Mouse (Mus musculus) stomach, postnatal 0 days (tissue): ENCODE measurements around the gene Zc3h18. TPM values are rescaled to one million over a fixed set of nuclear protein-coding genes. Genes with fewer than 3 reads are reported as not detected.

Experiments
- ATAC-seq: fragments of 200-750 bp; cut with Nextera tagmentation; 2 replicates; pipeline ENCODE4 v1.8.0; 2017; ENCODE audit not compliant: low FRiP score, low TSS enrichment
- DNase-seq: peaks from one replicate; pipeline ENCODE4 v3.0.0-alpha.2; 2016; ENCODE audit warnings: low spot score
- H3K27ac ChIP-seq: fragments of 300-500 bp; sonication (generic); replicated peaks from 2 replicates; pipeline ENCODE4 v1.5.1; 2014; ENCODE audit warnings: mild to moderate bottlenecking, control low read depth
- H3K27me3 ChIP-seq: fragments of 300-500 bp; sonication (generic); 2 replicates; pipeline ENCODE4 v1.6.1; 2014; ENCODE audit warnings: low read length; ENCODE audit not compliant: control insufficient read depth, insufficient read depth
- H3K36me3 ChIP-seq: fragments of 300-500 bp; sonication (generic); 2 replicates; pipeline ENCODE4 v1.6.1; 2014; ENCODE audit warnings: low read length, mixed read lengths; ENCODE audit not compliant: control insufficient read depth, insufficient read depth
- H3K4me1 ChIP-seq: fragments of 300-500 bp; sonication (generic); replicated peaks from 2 replicates; pipeline ENCODE4 v1.6.1; 2014; ENCODE audit warnings: antibody characterized with exemption; ENCODE audit not compliant: control insufficient read depth, insufficient read depth
- H3K4me2 ChIP-seq: fragments of 300-500 bp; sonication (generic); replicated peaks from 2 replicates; pipeline ENCODE4 v1.6.1; 2014; ENCODE audit warnings: low read depth, mild to moderate bottlenecking, control low read depth, moderate library complexity
- H3K4me3 ChIP-seq: fragments of 300-500 bp; sonication (generic); 2 replicates; pipeline ENCODE4 v1.5.1; 2014; ENCODE audit warnings: low read depth, low read length, control low read depth
- H3K9ac ChIP-seq: fragments of 300-500 bp; sonication (generic); 2 replicates; pipeline ENCODE4 v1.6.1; 2014; ENCODE audit warnings: mild to moderate bottlenecking, low read length, control low read depth, mixed read lengths
- H3K9me3 ChIP-seq: fragments of 300-500 bp; sonication (generic); 2 replicates; pipeline ENCODE4 v1.6.1; 2016; ENCODE audit warnings: low read length; ENCODE audit not compliant: control insufficient read depth
- CTCF ChIP-seq: IDR thresholded peaks from 2 replicates; pipeline ENCODE4 v1.5.1; 2016; ENCODE audit warnings: antibody characterized with exemption, low read depth, mild to moderate bottlenecking, moderate library complexity
- EP300 ChIP-seq: optimal IDR thresholded peaks from 2 replicates; pipeline ENCODE3; 2016; ENCODE audit warnings: antibody characterized with exemption
- WGBS: fragments of 180-500 bp; shearing (Covaris S2); extraction: QIAGEN DNeasy Blood & Tissue Kit; methylation state at CpG from one replicate; pipeline ENCODE4 v1.1.7; 2014; 5-methylcytosine and 5-hydroxymethylcytosine counted together
- polyA plus RNA-seq: library from polyadenylated mRNA; unstranded; fragments of >200 nt; fragmentation: Nextera tagmentation; extraction: Ambion mirVana; gene quantifications from 2 replicates; pipeline ENCODE4 v1.2.1, GENCODE M21; 2015

The Zc3h18 gene
- polyA plus RNA-seq, 1 experiment from 2014 or later: 19.4 TPM

DNA sequence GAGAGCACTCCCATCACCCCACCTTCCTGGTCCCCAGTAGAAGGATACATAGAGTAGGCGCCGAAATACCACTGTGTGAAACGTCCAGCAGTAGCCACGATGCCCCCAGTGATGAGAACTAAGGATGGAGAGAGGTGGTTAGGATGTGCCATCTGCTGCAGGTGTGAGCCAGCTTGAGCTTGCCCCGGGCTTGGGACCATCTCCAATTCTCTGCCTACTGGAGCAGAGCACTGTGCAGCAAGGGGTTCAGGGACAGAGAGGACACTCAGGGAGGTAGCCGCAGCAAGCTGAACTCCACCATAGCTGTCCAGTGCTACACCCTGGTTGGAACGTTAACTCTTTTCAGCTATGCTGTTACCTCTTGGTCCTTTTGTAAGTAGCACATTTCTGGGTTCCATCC is 51.2 kb downstream of the Zc3h18 start:
- no peak overlapping the region for H3K9ac ChIP-seq
- no peaks in the 10 kb centered on the region for H3K9me3 ChIP-seq
- H3K4me3 ChIP-seq: no peak overlapping the region
- no peaks in the 10 kb centered on the region for H3K36me3 ChIP-seq
- TF ChIP-seq EP300: no peak
- no peak for TF ChIP-seq CTCF
- DNase-seq: no peak
- no peak for ATAC-seq
- no peak overlapping the region for H3K27ac ChIP-seq
- H3K4me1 ChIP-seq: no peaks in the 10 kb centered on the region
- H3K4me2 ChIP-seq: no peak overlapping the region
- no peaks in the 10 kb centered on the region for H3K27me3 ChIP-seq
- 87% methylated on average over 7 of the region's 7 CpGs for WGBS

DNA sequence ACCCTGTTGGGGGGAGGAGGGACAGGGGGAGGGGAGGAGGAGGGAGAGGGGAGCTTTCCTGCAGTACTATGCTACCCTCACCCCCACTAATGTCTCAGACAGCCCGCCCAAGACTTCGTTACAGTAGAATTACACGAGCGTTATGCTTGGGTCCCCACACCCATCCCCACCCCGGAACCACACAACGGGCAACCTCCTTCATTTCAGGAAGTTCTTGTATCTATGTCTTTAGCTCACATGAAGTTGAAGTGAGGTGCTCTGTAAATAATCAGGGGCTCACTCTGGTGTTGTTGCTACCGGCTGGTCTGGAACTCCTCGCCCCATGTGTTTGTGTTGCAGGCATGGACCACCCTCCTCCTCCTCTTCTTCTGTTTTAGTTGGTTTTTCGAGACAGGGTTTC is 51.8 kb downstream of the Zc3h18 start:
- ATAC-seq: no peak
- TF ChIP-seq EP300: no peak
- no peak for TF ChIP-seq CTCF
- WGBS: 84% methylated on average over 9 of the region's 9 CpGs

DNA sequence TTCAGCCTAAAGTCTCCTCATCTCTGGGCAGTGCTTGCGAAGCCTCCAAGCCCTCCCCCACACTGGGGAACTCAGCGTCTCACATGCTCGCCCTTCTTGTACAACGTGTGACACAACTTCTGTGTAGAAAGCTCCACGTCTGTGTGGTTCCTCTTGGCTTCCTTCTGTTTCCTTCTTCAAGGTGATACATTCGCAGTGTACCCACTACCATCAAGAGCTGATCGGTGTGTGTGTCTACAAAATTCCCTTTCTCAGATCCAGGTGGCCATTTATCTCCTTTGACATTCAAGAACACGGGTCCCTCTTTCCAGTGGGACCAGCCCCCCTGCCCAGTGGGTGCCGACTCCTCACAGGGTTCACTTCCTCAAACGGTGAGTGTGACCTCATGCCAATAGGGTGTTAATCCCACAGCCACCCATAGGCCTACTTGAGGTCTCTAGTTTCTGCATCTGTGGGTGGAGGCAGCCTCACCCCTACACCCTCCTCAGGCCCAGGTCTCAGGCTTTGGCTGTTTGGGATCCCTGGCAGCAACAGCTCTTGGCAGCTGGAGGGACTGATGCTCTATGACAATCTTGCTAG is 53.7 kb downstream of the Zc3h18 start:
- Histone ChIP-seq H3K4me1 (no peaks in the 10 kb centered on the region), H3K27ac (no peak overlapping the region), H3K36me3 (peaks cover 3% of the 10 kb centered on the region; the same call in 1 of the 2 replicates), H3K27me3 (no peaks in the 10 kb centered on the region), H3K4me3 (no peak overlapping the region), H3K9me3 (no peaks in the 10 kb centered on the region), H3K4me2 (no peak overlapping the region), H3K9ac (no peak overlapping the region)
- TF ChIP-seq EP300: no peak
- no peak for TF ChIP-seq CTCF
- 82% methylated on average over 10 of the region's 10 CpGs for WGBS
- DNase-seq (no peak), ATAC-seq (no peak)

More for the DNA sequence above, 51.8 kb downstream of the Zc3h18 start:
- H3K4me3 ChIP-seq: no peak overlapping the region
- no peaks in the 10 kb centered on the region for H3K4me1 ChIP-seq
- H3K27ac ChIP-seq: no peak overlapping the region
- H3K9ac ChIP-seq: no peak overlapping the region
- no peaks in the 10 kb centered on the region for H3K9me3 ChIP-seq
- no peaks in the 10 kb centered on the region for H3K27me3 ChIP-seq
- no peak overlapping the region for H3K4me2 ChIP-seq
- DNase-seq: no peak
- no peaks in the 10 kb centered on the region for H3K36me3 ChIP-seq

GRCm38 (mm10) chr8:122430646-122431045 is 54.2 kb downstream of the Zc3h18 start:
- ATAC-seq: no peak
- TF ChIP-seq CTCF (no peak), EP300 (no peak)
- Histone ChIP-seq H3K9me3 (no peaks in the 10 kb centered on the region), H3K27me3 (no peaks in the 10 kb centered on the region), H3K4me2 (no peak overlapping the region), H3K9ac (no peak overlapping the region), H3K4me3 (no peak overlapping the region), H3K36me3 (peaks cover 3% of the 10 kb centered on the region; the same call in 1 of the 2 replicates), H3K4me1 (no peaks in the 10 kb centered on the region), H3K27ac (no peak overlapping the region)
- no peak for DNase-seq
- WGBS: 75% methylated on average over 3 of the region's 3 CpGs

- peak overlapping the region; percentile 71 for H3K4me2 ChIP-seq
- H3K9me3 ChIP-seq: no peaks in the 10 kb centered on the region
- no peaks in the 10 kb centered on the region for H3K4me1 ChIP-seq
- ATAC-seq: peak; percentile 9
- TF ChIP-seq CTCF (no peak), EP300 (no peak)
- peak overlapping the region; percentile 84 for H3K27ac ChIP-seq
- peak overlapping the region; percentile 66 for H3K9ac ChIP-seq
- H3K4me3 ChIP-seq: peak overlapping the region; percentile 48
- no peaks in the 10 kb centered on the region for H3K27me3 ChIP-seq
- DNase-seq: peak; percentile 51
- WGBS: 31% methylated on average over 18 of the region's 18 CpGs
- peaks cover 12% of the 10 kb centered on the region; the same call in 1 of the 2 replicates for H3K36me3 ChIP-seq
These were observed 55.5 kb downstream of the Zc3h18 start for GRCm38 (mm10) chr8:122431694-122432442.
